Mouse (Mus musculus) heart, adult 2 months (tissue): ENCODE measurements around the gene Cd63. TPM values are rescaled to one million over a fixed set of nuclear protein-coding genes. Genes with fewer than 3 reads are reported as not detected.
A peak's percentile ranks its signal among the peaks of the same experiment; 100 is the strongest.

Experiments
- DNase-seq, 2 experiments: peaks; one replicate each; pipeline ENCODE4 v3.0.0; 2021
- H3K27ac ChIP-seq: fragments of 200-600 bp; 2 replicates; pipeline ENCODE4 v1.8.1; 2022
- H3K27me3 ChIP-seq: fragments of 200-500 bp; 2 replicates; pipeline ENCODE4 v1.6.1; 2012; ENCODE audit warnings: mild to moderate bottlenecking, low read length, inconsistent platforms, mixed read lengths; ENCODE audit not compliant: control insufficient read depth, insufficient read depth
- H3K36me3 ChIP-seq: fragments of 200-500 bp; 2 replicates; pipeline ENCODE4 v1.6.1; 2012; ENCODE audit warnings: low read length, inconsistent platforms; ENCODE audit not compliant: control insufficient read depth, insufficient read depth
- H3K4me1 ChIP-seq: fragments of 200-500 bp; 2 replicates; pipeline ENCODE4 v1.6.1; 2011; ENCODE audit warnings: low read length; ENCODE audit not compliant: control insufficient read depth, insufficient read depth
- H3K4me3 ChIP-seq: fragments of 200-600 bp; 2 replicates; pipeline ENCODE4 v1.8.1; 2022
- H3K79me2 ChIP-seq: fragments of 200-500 bp; replicated peaks from 2 replicates; pipeline ENCODE4 v1.6.1; 2012; ENCODE audit warnings: mild to moderate bottlenecking, inconsistent platforms, low read length, moderate library complexity, mixed read lengths; ENCODE audit not compliant: control insufficient read depth, insufficient read depth
- H3K9ac ChIP-seq: fragments of 200-500 bp; 2 replicates; pipeline ENCODE4 v1.6.1; 2012; ENCODE audit warnings: low read depth, mild to moderate bottlenecking, control low read depth, inconsistent platforms, low read length, mixed read lengths
- CTCF ChIP-seq: fragments of 200-600 bp; IDR thresholded peaks from 2 replicates; pipeline ENCODE4 v1.8.1; 2022; ENCODE audit warnings: antibody characterized with exemption, mild to moderate bottlenecking, moderate library complexity
- EP300 ChIP-seq: fragments of 200-500 bp; IDR thresholded peaks from 2 replicates; pipeline ENCODE4 v1.6.1; 2011; ENCODE audit warnings: low read depth, low read length, control low read depth; ENCODE audit not compliant: insufficient read depth
- POLR2A ChIP-seq: fragments of 200-500 bp; IDR thresholded peaks from 2 replicates; pipeline ENCODE4 v1.6.1; 2011; ENCODE audit warnings: mild to moderate bottlenecking, low read depth, low read length, control low read depth; ENCODE audit not compliant: insufficient read depth
- WGBS: fragments of 180-500 bp; shearing (Covaris S2); methylation state at CpG from one replicate; pipeline ENCODE4 v1.1.7; 2018; 5-methylcytosine and 5-hydroxymethylcytosine counted together
- intact Hi-C: fragments of 180-260 bp; cut with DNase I; formaldehyde crosslinking; loops from one replicate; pipeline ENCODE4 v1.15.1; 2025
- polyA plus RNA-seq: library from polyadenylated mRNA; depleted of rRNA; stranded (reverse); fragments of >200 nt; gene quantifications from 2 replicates; pipeline ENCODE4 v1.2.3, GENCODE M21; 2012
- total RNA-seq, 2 experiments: library from RNA; stranded (reverse); gene quantifications; 2 replicates each; pipeline ENCODE4 v1.2.3; 2021

Gene Cd63
- total and polyA plus RNA-seq, 3 experiments: 83.2 to 156 (median 132) TPM

GRCm38 (mm10) chr10:128882067-128882466 is 18.7 kb upstream of the Cd63 start:
- no peak overlapping the region for H3K9ac ChIP-seq
- TF ChIP-seq CTCF: no peak
- no peak for TF ChIP-seq EP300
- no peak for TF ChIP-seq POLR2A
- WGBS: 94% methylated on average over 5 of the region's 5 CpGs
- H3K36me3 ChIP-seq: no peaks in the 10 kb centered on the region; the same call in 1 of the 2 replicates
- H3K4me1 ChIP-seq: no peaks in the 10 kb centered on the region
- H3K79me2 ChIP-seq: no peaks in the 10 kb centered on the region
- no peak overlapping the region for H3K4me3 ChIP-seq
- H3K27ac ChIP-seq: no peak overlapping the region
- no peak for DNase-seq
- intact Hi-C loops: no loop called here
- no peaks in the 10 kb centered on the region for H3K27me3 ChIP-seq

- Histone ChIP-seq H3K4me3 (no peak overlapping the region), H3K27ac (no peak overlapping the region), H3K4me1 (peaks cover 4% of the 10 kb centered on the region), H3K36me3 (no peaks in the 10 kb centered on the region), H3K9ac (no peak overlapping the region), H3K27me3 (no peaks in the 10 kb centered on the region), H3K79me2 (no peaks in the 10 kb centered on the region)
- DNase-seq: no peak
- intact Hi-C loops: no loop called here
- TF ChIP-seq POLR2A (no peak), EP300 (no peak), CTCF (no peak)
- WGBS: 15% methylated on average over 7 of the region's 7 CpGs
Measured at GRCm38 (mm10) chr10:128888941-128889827, 11.6 kb upstream of the Cd63 start.

DNA sequence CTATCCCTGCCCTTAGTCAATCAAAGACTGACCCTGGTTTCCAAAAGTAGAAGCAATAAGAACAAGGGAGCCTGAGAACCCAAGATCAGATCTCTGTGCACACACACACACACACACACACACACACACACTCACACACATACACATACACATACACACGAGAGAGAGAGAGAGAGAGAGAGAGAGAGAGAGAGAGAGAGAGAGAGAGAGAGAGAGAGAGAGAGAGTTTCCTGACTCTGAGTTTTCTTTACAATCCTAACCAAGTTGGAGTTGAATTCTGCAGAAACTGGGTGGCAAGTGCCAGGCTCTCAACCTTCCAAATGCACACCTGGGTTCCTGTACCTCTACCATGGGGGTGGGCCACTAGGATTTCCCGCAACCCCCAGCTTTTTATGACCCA is 10.9 kb upstream of the Cd63 start:
- no peak for DNase-seq
- 48% methylated on average over 2 of the region's 2 CpGs for WGBS
- peaks cover 4% of the 10 kb centered on the region for H3K4me1 ChIP-seq
- H3K27me3 ChIP-seq: no peaks in the 10 kb centered on the region
- intact Hi-C loops: loop anchor here (10.0 kb wide), 1 partner anchor 265 kb away; the partner anchor contains the start of gene Rps26
- H3K4me3 ChIP-seq: no peak overlapping the region
- H3K9ac ChIP-seq: no peak overlapping the region
- no peaks in the 10 kb centered on the region for H3K79me2 ChIP-seq
- no peak overlapping the region for H3K27ac ChIP-seq
- TF ChIP-seq POLR2A (no peak), CTCF (no peak), EP300 (no peak)
- no peaks in the 10 kb centered on the region for H3K36me3 ChIP-seq

GRCm38 (mm10) chr10:128890383-128891295 is 10.2 kb upstream of the Cd63 start:
- intact Hi-C loops: loop anchor here (10.0 kb wide), 1 partner anchor 266 kb away; the partner anchor contains the start of gene Rps26
- H3K9ac ChIP-seq: peak overlapping the region; percentile 62
- no peaks in the 10 kb centered on the region for H3K27me3 ChIP-seq
- H3K4me1 ChIP-seq: peaks cover 4% of the 10 kb centered on the region
- peak overlapping the region; percentile 62 for H3K4me3 ChIP-seq
- peak in 1 of 2 experiments; percentile 22 for DNase-seq
- WGBS: 3% methylated on average over 40 of the region's 40 CpGs
- no peaks in the 10 kb centered on the region for H3K36me3 ChIP-seq
- no peaks in the 10 kb centered on the region for H3K79me2 ChIP-seq
- H3K27ac ChIP-seq: peak overlapping the region; percentile 21
- TF ChIP-seq POLR2A (no peak), EP300 (no peak), CTCF (no peak)

GRCm38 (mm10) chr10:128891296-128892094 is 9.3 kb upstream of the Cd63 start, which contains the start of gene Gdf11:
Gdf11 (minus strand) TSS chr10:128891718.
- intact Hi-C loops: loop anchor here (10.0 kb wide), 1 partner anchor 267 kb away; the partner anchor contains the start of gene Rps26
- Histone ChIP-seq H3K27me3 (no peaks in the 10 kb centered on the region), H3K4me1 (peaks cover 4% of the 10 kb centered on the region), H3K9ac (peak within 1 kb of the TSS; percentile 62), H3K79me2 (no peaks in the 10 kb centered on the region), H3K27ac (peak within 1 kb of the TSS; percentile 21), H3K4me3 (peak within 1 kb of the TSS; percentile 62), H3K36me3 (no peaks in the 10 kb centered on the region)
- DNase-seq: peak; percentile 64
- no peak for TF ChIP-seq POLR2A
- TF ChIP-seq EP300: no peak
- TF ChIP-seq CTCF: no peak
- under 1% methylated on average over 32 of the region's 89 CpGs for WGBS
